Mouse (Mus musculus) bone marrow macrophage, adult 2 months (primary cell): ENCODE results near the gene Gm18596.
"Not testable (repeated sequence)": the region's sequence is repeated elsewhere in the genome, so short reads cannot be mapped to it uniquely, and the experiment has no call there.

Source experiments
- CTCF ChIP-seq: IDR thresholded peaks from 2 replicates; pipeline ENCODE4 v1.5.1; 2012; ENCODE audit warnings: low read depth, mild to moderate bottlenecking, low read length, moderate library complexity
- POLR2A ChIP-seq: IDR thresholded peaks from 2 replicates; pipeline ENCODE4 v1.6.1; 2012; ENCODE audit warnings: mild to moderate bottlenecking, low read depth, low read length, borderline replicate concordance

GRCm38 (mm10) chr10:77711157-77711556, 31.3 kb downstream of the Gm18596 start, which contains the start of gene Gm10024:
- TF ChIP-seq CTCF, POLR2A: not testable (repeated sequence)
